Mouse (Mus musculus) heart, adult 18-20 months (tissue): Measurements from ENCODE around the gene Xirp2. TPM values are rescaled to one million over a fixed set of nuclear protein-coding genes. Genes with fewer than 3 reads are reported as not detected.

Source experiments
- DNase-seq, 2 experiments: peaks; one replicate each; pipeline ENCODE4 v3.0.0; 2021 to 2022; ENCODE audit warnings: mixed read lengths in 1 of 2
- total RNA-seq, 2 experiments: library from RNA; stranded (reverse); gene quantifications; 2 replicates each; pipeline ENCODE4 v1.2.3; 2021

The Xirp2 gene
- total RNA-seq, 2 experiments from 2014 or later: 312 to 316 TPM

DNA sequence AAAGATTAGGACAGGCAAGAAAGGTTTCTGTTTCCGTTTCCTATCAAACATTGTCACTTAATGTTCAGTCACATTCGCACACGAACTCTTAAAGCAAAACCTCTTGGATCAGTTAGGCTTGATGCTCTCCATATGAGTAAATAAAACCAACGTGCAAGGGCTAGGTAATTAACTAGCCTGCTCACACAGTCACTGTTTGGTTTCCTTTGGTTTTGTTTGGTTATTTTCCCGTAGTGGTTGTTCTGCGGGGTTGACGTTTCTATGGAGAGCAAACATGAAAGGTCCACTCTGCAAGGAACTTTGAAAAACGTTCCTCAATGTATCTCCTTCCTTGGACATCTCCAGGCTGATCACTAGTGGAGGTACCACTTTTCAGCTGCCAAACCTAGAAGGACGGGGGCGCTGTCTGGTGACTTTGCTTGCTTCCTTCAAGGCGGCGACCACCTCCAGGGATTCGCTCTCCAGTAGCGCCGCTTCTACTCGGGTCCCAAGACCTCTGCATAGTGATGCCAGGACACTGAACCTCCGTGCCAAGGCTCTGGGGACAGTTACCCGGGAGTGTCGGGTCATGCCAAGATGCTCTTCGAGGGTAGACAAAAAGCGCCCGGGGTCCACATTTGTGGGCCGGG lies 119.2 kb downstream of the Xirp2 start:
- DNase-seq: peak; percentile 34 to 62

DNA sequence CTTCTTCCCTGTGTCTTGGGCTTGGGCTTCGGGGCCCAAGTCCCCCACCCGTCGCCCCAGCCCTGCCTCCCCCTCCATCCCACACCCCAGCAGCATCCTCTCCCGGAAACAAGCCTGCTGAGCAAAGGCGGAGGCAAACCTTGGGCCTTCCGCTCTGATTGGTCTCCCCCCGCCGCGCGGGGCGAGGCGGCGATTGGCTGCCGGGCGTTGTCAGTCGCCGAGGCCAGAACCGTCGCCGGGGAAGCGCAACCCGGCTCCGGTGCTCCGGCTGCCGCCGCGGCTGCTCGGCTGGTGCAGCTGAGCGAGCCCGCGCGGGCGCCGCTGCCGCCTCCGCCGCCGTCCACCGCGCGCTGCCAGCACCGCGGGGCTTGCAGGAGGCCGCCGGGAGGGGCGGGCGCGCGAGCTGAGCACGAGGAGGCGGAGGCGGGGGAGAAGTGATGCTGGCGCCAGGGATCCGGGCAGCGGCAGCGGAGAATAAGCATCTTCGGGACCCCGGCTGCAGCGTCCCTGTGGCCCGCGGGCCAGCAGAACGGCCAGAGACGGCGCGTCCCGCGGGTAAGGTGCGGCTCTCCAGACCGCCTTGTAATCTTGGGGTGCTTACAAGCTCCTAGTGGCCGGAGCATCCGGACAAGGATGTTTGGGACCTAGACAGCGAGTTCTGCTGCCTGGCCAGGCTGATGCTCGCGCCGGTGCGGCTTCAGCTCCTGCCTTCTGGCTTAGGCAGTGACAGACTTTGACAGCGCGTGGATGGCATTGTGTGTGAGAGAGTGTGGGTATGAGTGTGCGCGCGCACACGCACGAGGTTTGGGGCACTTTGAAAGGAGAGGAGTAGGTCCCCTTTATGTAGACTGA lies 119.9 kb downstream of the Xirp2 start, which contains the start of gene B3galt1:
TSS of gene B3galt1 (plus strand) at position 392 of the 852 bp plus-strand sequence.
- peak; percentile 85 to 90 for DNase-seq

DNA sequence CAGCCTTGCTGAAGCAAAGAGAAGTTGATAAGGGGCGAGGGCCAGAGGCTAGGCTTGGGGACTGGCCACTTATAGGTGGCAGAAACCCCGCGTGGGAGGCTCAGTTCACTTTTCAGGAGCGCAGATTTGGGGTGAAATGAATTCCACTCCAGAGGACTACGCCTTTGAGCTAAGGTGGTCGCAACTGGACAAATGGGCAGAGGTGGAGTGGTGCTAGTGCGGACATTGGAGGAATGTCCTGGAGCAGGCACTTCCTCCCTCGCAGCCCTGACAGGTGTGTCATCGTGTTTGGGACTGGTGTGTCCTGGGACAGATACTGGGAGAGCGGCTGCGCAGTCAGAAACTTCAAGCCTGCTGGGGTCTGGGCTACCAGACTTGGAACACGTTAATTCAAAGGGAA lies 120.8 kb downstream of the Xirp2 start:
- no peak for DNase-seq

DNA sequence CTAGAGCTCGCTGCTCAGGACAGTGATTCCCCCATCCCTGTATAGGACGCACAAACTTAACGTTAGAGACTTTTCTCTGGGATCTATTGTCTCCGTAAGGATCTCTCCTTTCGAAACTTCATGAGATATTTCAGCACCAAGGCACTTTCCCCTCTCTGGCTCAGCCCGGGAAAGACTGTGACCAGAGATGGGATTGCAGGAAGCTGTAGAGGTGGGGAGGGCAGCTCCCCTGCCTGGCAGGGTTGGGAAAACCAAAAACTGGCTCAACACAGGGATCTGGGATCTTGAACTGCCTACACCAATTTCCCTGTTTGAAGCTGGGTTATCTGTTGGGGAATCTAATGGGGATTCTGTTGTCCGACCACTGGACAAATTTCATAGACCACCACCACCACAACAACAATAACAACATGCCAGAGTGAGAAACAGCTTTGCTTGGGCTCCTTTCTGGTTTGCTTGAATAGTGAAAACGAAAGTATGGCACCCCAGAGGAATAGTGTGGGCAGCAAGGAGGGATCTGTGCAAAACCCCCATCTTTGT lies 121.4 kb downstream of the Xirp2 start:
- DNase-seq: peak; percentile 2 to 13

Other genes with a start within 250 kb of the Xirp2 start
- not detected for gene Gm21830, start 32.3 kb upstream of the Xirp2 start, total RNA-seq
- not detected for gene Gm26727, start 12.8 kb upstream of the Xirp2 start, total RNA-seq
- 1 to 10 TPM; 1.2 to 2.3 TPM for gene B3galt1, start 119.9 kb downstream of the Xirp2 start, total RNA-seq